Mouse (Mus musculus) lung, postnatal 0 days (tissue): ENCODE results near the gene Pld1. TPM values are rescaled to one million over a fixed set of nuclear protein-coding genes. Genes with fewer than 3 reads are reported as not detected.

ENCODE experiments used
- ATAC-seq: fragments of 200-750 bp; cut with Nextera tagmentation; 2 replicates; pipeline ENCODE4 v1.8.0; 2017; ENCODE audit warnings: moderate library complexity
- DNase-seq: peaks from one replicate; pipeline ENCODE4 v3.0.0-alpha.2; 2016; ENCODE audit warnings: low spot score
- H3K27ac ChIP-seq: fragments of 300-500 bp; sonication (generic); 2 replicates; pipeline ENCODE4 v1.5.1; 2014; ENCODE audit warnings: antibody characterized with exemption, mild to moderate bottlenecking, low read length, mixed read lengths
- H3K27me3 ChIP-seq: fragments of 300-500 bp; sonication (generic); replicated peaks from 2 replicates; pipeline ENCODE4 v1.6.1; 2014; ENCODE audit warnings: low read length, mixed read lengths; ENCODE audit not compliant: insufficient read depth
- H3K36me3 ChIP-seq: fragments of 300-500 bp; sonication (generic); 2 replicates; pipeline ENCODE4 v1.6.1; 2014; ENCODE audit warnings: low read length, mixed read lengths; ENCODE audit not compliant: insufficient read depth
- H3K4me1 ChIP-seq: fragments of 300-500 bp; sonication (generic); 2 replicates; pipeline ENCODE4 v1.6.1; 2014; ENCODE audit warnings: antibody characterized with exemption, low read depth, low read length, mixed read lengths; ENCODE audit not compliant: insufficient read depth
- H3K4me2 ChIP-seq: fragments of 300-500 bp; sonication (generic); replicated peaks from 2 replicates; pipeline ENCODE4 v1.6.1; 2014; ENCODE audit warnings: low read depth, mild to moderate bottlenecking, low read length, moderate library complexity, mixed read lengths
- H3K4me3 ChIP-seq: fragments of 300-500 bp; sonication (generic); 2 replicates; pipeline ENCODE4 v1.5.1; 2014; ENCODE audit warnings: low read depth, low read length
- H3K9ac ChIP-seq: fragments of 300-500 bp; sonication (generic); replicated peaks from 2 replicates; pipeline ENCODE4 v1.6.1; 2014; ENCODE audit warnings: low read depth, mild to moderate bottlenecking
- H3K9me3 ChIP-seq: fragments of 300-500 bp; sonication (generic); 2 replicates; pipeline ENCODE4 v1.6.1; 2016; ENCODE audit warnings: low read length, mixed read lengths
- CTCF ChIP-seq: IDR thresholded peaks from 2 replicates; pipeline ENCODE4 v1.5.1; 2016; ENCODE audit warnings: antibody characterized with exemption, mild to moderate bottlenecking
- EP300 ChIP-seq: IDR thresholded peaks from 2 replicates; pipeline ENCODE4 v1.6.1; 2016; ENCODE audit warnings: antibody characterized with exemption, mild to moderate bottlenecking, control low read depth
- WGBS: fragments of 180-500 bp; shearing (Covaris S2); extraction: QIAGEN DNeasy Blood & Tissue Kit; methylation state at CpG from one replicate; pipeline ENCODE4 v1.1.7; 2014; 5-methylcytosine and 5-hydroxymethylcytosine counted together
- polyA plus RNA-seq: library from polyadenylated mRNA; unstranded; fragments of >200 nt; fragmentation: Nextera tagmentation; extraction: Ambion mirVana; gene quantifications from 2 replicates; pipeline ENCODE4 v1.2.1, GENCODE M21; 2015

The Pld1 gene
- 10.2 and 13.4 TPM in 2 replicates for polyA plus RNA-seq

GRCm38 (mm10) chr3:27938381-27939323 lies at the start of gene Pld1:
Gene Pld1, plus strand, starts transcription at chr3:27938695.
- peak within 1 kb of the TSS; percentile 67 for H3K4me3 ChIP-seq
- TF ChIP-seq EP300 (no peak), CTCF (no peak)
- no peaks in the 10 kb centered on the region for H3K9me3 ChIP-seq
- ATAC-seq, result peak; percentile 91
- no peaks in the 10 kb centered on the region for H3K36me3 ChIP-seq
- H3K27ac ChIP-seq, result peak within 1 kb of the TSS; percentile 92
- no peaks in the 10 kb centered on the region for H3K27me3 ChIP-seq
- H3K9ac ChIP-seq, result peak within 1 kb of the TSS; percentile 48
- peak; percentile 89 for DNase-seq
- H3K4me2 ChIP-seq, result peak within 1 kb of the TSS; percentile 94
- WGBS, result 2% methylated on average over 56 of the region's 68 CpGs
- H3K4me1 ChIP-seq, result peaks cover 7% of the 10 kb centered on the region; the same call in 1 of the 2 replicates

GRCm38 (mm10) chr3:27896318-27896892 lies 42.1 kb upstream of the Pld1 start, which contains the start of gene Tmem212:
Gene Tmem212, minus strand, starts transcription at chr3:27896368.
- H3K4me2 ChIP-seq, result no peak within 1 kb of the TSS
- DNase-seq (no peak), ATAC-seq (peak; percentile 20; the same call in 1 of the 2 replicates)
- no peaks in the 10 kb centered on the region for H3K9me3 ChIP-seq
- no peaks in the 10 kb centered on the region for H3K36me3 ChIP-seq
- peaks cover 9% of the 10 kb centered on the region; the same call in 1 of the 2 replicates for H3K4me1 ChIP-seq
- WGBS, result 57% methylated on average over 8 of the region's 8 CpGs
- H3K27me3 ChIP-seq, result no peaks in the 10 kb centered on the region
- H3K4me3 ChIP-seq, result no peak within 1 kb of the TSS
- TF ChIP-seq CTCF, result no peak
- TF ChIP-seq EP300, result no peak
- no peak within 1 kb of the TSS for H3K9ac ChIP-seq
- H3K27ac ChIP-seq, result no peak within 1 kb of the TSS

GRCm38 (mm10) chr3:27898178-27898577 lies 40.3 kb upstream of the Pld1 start:
- Histone ChIP-seq H3K9me3 (no peaks in the 10 kb centered on the region), H3K4me3 (no peak overlapping the region), H3K4me1 (peaks cover 9% of the 10 kb centered on the region; the same call in 1 of the 2 replicates), H3K4me2 (no peak overlapping the region), H3K27ac (0 out of 2 replicates have a peak overlapping the region, but pooled peaks have one; percentile 34), H3K9ac (no peak overlapping the region), H3K27me3 (no peaks in the 10 kb centered on the region), H3K36me3 (no peaks in the 10 kb centered on the region)
- DNase-seq (peak; percentile 16), ATAC-seq (no peak)
- 59% methylated on average over 10 of the region's 10 CpGs for WGBS
- TF ChIP-seq CTCF, result no peak
- no peak for TF ChIP-seq EP300

- Histone ChIP-seq H3K27ac (0 out of 2 replicates have a peak overlapping the region, but pooled peaks have one; percentile 34), H3K9ac (no peak overlapping the region), H3K27me3 (no peaks in the 10 kb centered on the region), H3K4me1 (peaks cover 9% of the 10 kb centered on the region; the same call in 1 of the 2 replicates), H3K4me2 (no peak overlapping the region), H3K4me3 (no peak overlapping the region), H3K9me3 (no peaks in the 10 kb centered on the region), H3K36me3 (no peaks in the 10 kb centered on the region)
- peak; percentile 47 for TF ChIP-seq CTCF
- TF ChIP-seq EP300, result peak; percentile 63; the same call in 1 of the 2 replicates
- ATAC-seq (peak; percentile 81), DNase-seq (peak; percentile 84)
- WGBS, result 21% methylated on average over 13 of the region's 13 CpGs
Observed at GRCm38 (mm10) chr3:27899012-27899726, 39.3 kb upstream of the Pld1 start.

- H3K27ac ChIP-seq, result no peak overlapping the region
- no peaks in the 10 kb centered on the region for H3K27me3 ChIP-seq
- peak; percentile 50 for TF ChIP-seq CTCF
- no peak for TF ChIP-seq EP300
- H3K9ac ChIP-seq, result no peak overlapping the region
- H3K36me3 ChIP-seq, result no peaks in the 10 kb centered on the region
- no peak for DNase-seq
- no peaks in the 10 kb centered on the region for H3K9me3 ChIP-seq
- H3K4me1 ChIP-seq, result peaks cover 17% of the 10 kb centered on the region; the same call in 1 of the 2 replicates
- ATAC-seq, result no peak
- no peak overlapping the region for H3K4me3 ChIP-seq
- 92% methylated on average over 6 of the region's 6 CpGs for WGBS
- H3K4me2 ChIP-seq, result no peak overlapping the region
Observed at GRCm38 (mm10) chr3:27901846-27902245, 36.6 kb upstream of the Pld1 start.
